Mouse (Mus musculus): ENCODE measurements at regions not wholly inside any gene's neighbourhood (a gene's known extent, or its start where the extent isn't known, plus 50 kb on each side); places are given as distances from the start of the nearest gene placed in this dataset.

DNA sequence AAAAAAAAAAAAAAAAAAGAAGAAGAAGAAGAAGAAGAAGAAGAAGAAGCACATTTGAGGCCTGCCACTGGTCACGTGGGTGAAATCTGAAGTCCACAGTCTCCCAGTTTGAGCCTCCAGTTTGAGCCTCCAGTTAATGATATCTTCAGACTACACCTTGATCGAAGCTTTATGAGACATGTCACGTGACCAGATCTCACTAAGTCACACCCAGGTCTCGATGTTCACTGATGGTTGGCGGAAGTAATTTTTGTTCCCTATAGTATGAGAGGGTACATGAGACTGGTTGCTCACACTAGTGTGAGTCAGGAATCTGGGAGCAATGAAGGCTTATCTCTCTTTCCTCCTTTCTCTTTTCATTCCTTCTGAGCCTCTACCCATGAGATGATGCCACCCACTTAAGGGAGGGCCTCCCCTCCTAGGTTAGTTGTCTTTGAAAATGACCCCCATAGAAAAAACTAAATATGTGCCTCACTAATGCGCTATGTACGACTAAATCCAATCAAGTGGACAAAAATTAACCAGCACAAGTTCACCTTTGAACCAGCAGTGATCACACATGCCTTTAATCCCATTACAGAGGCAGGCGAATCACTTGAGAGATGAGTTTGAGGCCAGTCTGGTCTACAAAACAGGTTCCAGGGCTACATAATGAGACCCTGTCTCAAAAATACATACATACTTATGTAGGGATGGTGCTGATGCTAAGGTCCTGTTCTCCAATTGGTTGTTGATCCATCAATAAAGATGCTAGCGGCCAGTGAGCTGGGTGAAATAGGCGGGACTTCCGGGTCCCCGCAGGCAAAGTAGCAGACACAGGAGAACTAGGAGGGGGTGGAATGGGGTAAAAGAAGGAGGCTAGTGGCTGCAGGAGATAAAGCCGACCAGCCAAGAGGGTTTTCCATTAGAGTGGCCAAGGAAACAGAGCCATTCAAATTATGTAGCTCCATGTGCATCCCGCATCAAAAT is 66.1 kb upstream of the Klf9 start:
- TF ChIP-seq CTCF (IDR thresholded peaks at IDR 0.05; ENCODE audit: insufficient read depth, low read depth, low read length): no peak
- TF ChIP-seq POLR2A (IDR thresholded peaks at IDR 0.05; ENCODE audit: insufficient read depth, low read depth, low read length): no peak
